Mouse (Mus musculus) urinary bladder, postnatal 10 days (tissue): Measurements from ENCODE around the gene Icam2.
"Not testable (repeated sequence)": the region's sequence is repeated elsewhere in the genome, so short reads cannot be mapped to it uniquely, and the experiment has no call there.

Experiments
- DNase-seq: peaks from one replicate; pipeline ENCODE4 v3.0.0; 2022; ENCODE audit warnings: low spot score

The Icam2 gene

GRCm38 (mm10) chr11:106387791-106388216 lies at the start of gene Icam2:
Gene Icam2, minus strand, starts transcription at chr11:106388075.
- no peak for DNase-seq

GRCm38 (mm10) chr11:106437543-106437942 lies 49.7 kb upstream of the Icam2 start:
- DNase-seq: no peak

- no peak for DNase-seq
These were observed 49.2 kb upstream of the Icam2 start for GRCm38 (mm10) chr11:106437039-106437438.

- no peak for DNase-seq
These were observed 42.5 kb upstream of the Icam2 start for GRCm38 (mm10) chr11:106430392-106430791.

GRCm38 (mm10) chr11:106429689-106430088 lies 41.8 kb upstream of the Icam2 start:
- no peak for DNase-seq

GRCm38 (mm10) chr11:106428556-106428955 lies 40.7 kb upstream of the Icam2 start:
- no peak for DNase-seq

- no peak for DNase-seq
These were observed 40.2 kb upstream of the Icam2 start for GRCm38 (mm10) chr11:106428106-106428505.

GRCm38 (mm10) chr11:106426447-106426846 lies 38.6 kb upstream of the Icam2 start:
- DNase-seq: no peak

- no peak for DNase-seq
These were observed 37.3 kb upstream of the Icam2 start for GRCm38 (mm10) chr11:106425201-106425600.

- no peak for DNase-seq
These were observed 31.6 kb upstream of the Icam2 start for GRCm38 (mm10) chr11:106419262-106420102.

- peak; percentile 25 for DNase-seq
These were observed 30.8 kb upstream of the Icam2 start for GRCm38 (mm10) chr11:106418622-106419196.

GRCm38 (mm10) chr11:106417860-106418259 lies 30.0 kb upstream of the Icam2 start:
- no peak for DNase-seq

GRCm38 (mm10) chr11:106416331-106416730 lies 28.5 kb upstream of the Icam2 start:
- no peak for DNase-seq

GRCm38 (mm10) chr11:106412641-106413360 lies 24.9 kb upstream of the Icam2 start:
- no peak for DNase-seq

GRCm38 (mm10) chr11:106411157-106411556 lies 23.3 kb upstream of the Icam2 start:
- no peak for DNase-seq

- no peak for DNase-seq
These were observed 22.6 kb upstream of the Icam2 start for GRCm38 (mm10) chr11:106410507-106410906.

- no peak for DNase-seq
These were observed 22.1 kb upstream of the Icam2 start for GRCm38 (mm10) chr11:106410011-106410410.

- no peak for DNase-seq
These were observed 10.6 kb upstream of the Icam2 start for GRCm38 (mm10) chr11:106398481-106398880.

GRCm38 (mm10) chr11:106397656-106398055 lies 9.8 kb upstream of the Icam2 start:
- no peak for DNase-seq

GRCm38 (mm10) chr11:106394055-106394454 lies 6.2 kb upstream of the Icam2 start:
- DNase-seq: not testable (repeated sequence)

GRCm38 (mm10) chr11:106393331-106393616 lies 5.4 kb upstream of the Icam2 start:
- no peak for DNase-seq

- DNase-seq: no peak
These were observed 4.9 kb upstream of the Icam2 start for GRCm38 (mm10) chr11:106392597-106393330.
